Mouse (Mus musculus): ENCODE results near the gene Catsper1. TPM values are rescaled to one million over a fixed set of nuclear protein-coding genes. Genes with fewer than 3 reads are reported as not detected.

Catsper1 gene
- polyA plus RNA-seq (2015; fragmentation: Nextera tagmentation; extraction: Ambion mirVana) = not detected in 2 replicates

DNA sequence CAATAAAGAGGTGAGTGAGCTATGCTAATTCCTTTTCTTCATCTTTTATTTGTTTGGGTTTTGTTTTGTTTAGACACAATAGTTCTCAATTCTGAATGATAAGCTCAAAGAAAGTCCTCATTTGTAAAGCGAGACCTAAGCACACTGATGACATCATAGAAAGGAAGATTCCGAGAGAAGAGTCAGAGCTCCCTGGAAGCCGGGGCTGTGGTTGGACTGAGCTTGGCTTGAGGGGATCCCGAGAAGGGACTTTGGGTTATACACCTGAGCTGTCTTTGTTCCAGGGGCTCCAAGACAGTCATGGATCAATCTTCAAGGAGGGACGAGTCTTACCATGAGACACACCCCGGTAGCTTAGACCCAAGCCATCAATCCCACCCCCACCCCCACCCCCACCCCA, at the start of gene Catsper1:
Gene Catsper1, plus strand, starts transcription at position 301 of the 400 bp plus-strand sequence.
- no peak for ATAC-seq (replicated peaks)
- H3K9ac ChIP-seq (replicated peaks) = no peak within 1 kb of the TSS
- WGBS = 87% methylated on average over 6 of the region's 6 CpGs

DNA sequence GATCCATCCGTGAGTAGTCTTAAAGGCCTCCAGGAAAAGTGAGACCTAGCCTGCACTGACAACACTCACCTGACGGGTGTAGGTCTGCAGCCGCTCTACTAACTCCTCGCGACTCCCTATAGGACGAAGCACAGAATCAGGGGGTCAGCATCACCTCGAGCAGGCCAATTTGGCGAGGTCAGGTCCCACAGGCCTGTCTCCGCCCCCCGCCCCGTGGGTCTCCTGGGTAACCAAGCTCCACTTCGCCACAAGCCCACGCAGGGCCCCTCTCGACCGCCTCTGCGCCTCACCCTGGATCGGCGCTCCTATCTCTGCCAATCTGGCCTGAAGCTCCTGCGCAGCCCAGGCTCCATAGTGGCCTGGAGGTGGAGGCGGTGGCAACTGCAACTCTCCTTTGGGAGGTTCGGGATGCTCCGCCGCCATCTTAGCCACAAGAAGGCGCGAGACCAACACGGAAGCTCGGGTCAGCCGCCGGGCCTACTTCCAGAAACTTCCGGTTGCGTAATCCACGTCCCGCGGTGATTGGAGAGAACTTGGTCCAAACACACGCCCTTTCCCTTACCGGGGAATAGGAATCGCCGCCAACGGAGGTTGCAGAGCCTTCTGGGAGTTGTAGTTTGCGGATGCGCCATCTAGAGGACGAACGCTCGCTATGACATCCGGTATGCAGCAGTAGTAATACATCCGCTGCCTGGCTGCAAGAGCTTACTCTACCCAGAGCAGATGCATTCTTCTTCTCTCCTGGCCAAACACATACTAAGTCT, 40.4 kb upstream of the Catsper1 start, which contains the start of gene Sf3b2:
Gene Sf3b2, minus strand, starts transcription at position 484 of the 764 bp plus-strand sequence.
- peak within 1 kb of the TSS; percentile 74 for H3K4me3 ChIP-seq
- peak within 1 kb of the TSS; percentile 74 for H3K9ac ChIP-seq (replicated peaks)
- peak within 1 kb of the TSS; percentile 89 for H3K4me2 ChIP-seq (replicated peaks)
- no peaks in the 10 kb centered on the region for H3K9me3 ChIP-seq
- ATAC-seq (replicated peaks) = peak; percentile 97
- under 1% methylated on average over 46 of the region's 46 CpGs for WGBS
- peaks cover 29% of the 10 kb centered on the region for H3K36me3 ChIP-seq
- no peaks in the 10 kb centered on the region for H3K27me3 ChIP-seq
- peaks cover 50% of the 10 kb centered on the region for H3K4me1 ChIP-seq
- peak within 1 kb of the TSS; percentile 93 for H3K27ac ChIP-seq (replicated peaks)

More for the DNA sequence above, at the start of gene Catsper1:
- no peaks in the 10 kb centered on the region for H3K9me3 ChIP-seq
- H3K4me2 ChIP-seq (replicated peaks) = no peak within 1 kb of the TSS
- H3K27me3 ChIP-seq = no peaks in the 10 kb centered on the region
- no peak within 1 kb of the TSS for H3K27ac ChIP-seq (replicated peaks)
- H3K4me3 ChIP-seq = no peak within 1 kb of the TSS
- H3K4me1 ChIP-seq = no peaks in the 10 kb centered on the region
- H3K36me3 ChIP-seq = no peaks in the 10 kb centered on the region

DNA sequence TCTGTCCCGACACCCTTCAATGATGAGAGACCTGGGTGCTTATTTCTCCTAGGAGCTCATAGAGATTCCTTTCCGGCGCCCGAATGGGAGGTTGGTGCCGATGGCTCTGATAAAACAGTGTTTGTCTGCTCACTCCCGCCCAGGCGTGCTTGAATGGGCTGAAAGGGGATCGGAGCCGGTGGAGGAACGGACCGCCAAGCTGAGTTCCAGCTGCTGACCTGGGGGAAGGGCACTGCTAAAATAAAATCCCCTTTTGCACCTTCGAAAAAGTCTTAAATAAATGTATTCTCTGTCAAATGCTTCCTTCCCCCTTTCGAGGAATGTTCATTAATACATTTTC, 39.8 kb upstream of the Catsper1 start:
- Histone ChIP-seq H3K27ac (replicated peaks) (peak overlapping the region; percentile 93), H3K4me2 (replicated peaks) (peak overlapping the region; percentile 75), H3K9ac (replicated peaks) (peak overlapping the region; percentile 74), H3K36me3 (peaks cover 23% of the 10 kb centered on the region), H3K9me3 (no peaks in the 10 kb centered on the region), H3K4me3 (peak overlapping the region; percentile 74), H3K27me3 (no peaks in the 10 kb centered on the region), H3K4me1 (peaks cover 55% of the 10 kb centered on the region)
- no peak; the same call in 1 of the 2 replicates for ATAC-seq (replicated peaks)
- 5% methylated on average over 13 of the region's 13 CpGs for WGBS

DNA sequence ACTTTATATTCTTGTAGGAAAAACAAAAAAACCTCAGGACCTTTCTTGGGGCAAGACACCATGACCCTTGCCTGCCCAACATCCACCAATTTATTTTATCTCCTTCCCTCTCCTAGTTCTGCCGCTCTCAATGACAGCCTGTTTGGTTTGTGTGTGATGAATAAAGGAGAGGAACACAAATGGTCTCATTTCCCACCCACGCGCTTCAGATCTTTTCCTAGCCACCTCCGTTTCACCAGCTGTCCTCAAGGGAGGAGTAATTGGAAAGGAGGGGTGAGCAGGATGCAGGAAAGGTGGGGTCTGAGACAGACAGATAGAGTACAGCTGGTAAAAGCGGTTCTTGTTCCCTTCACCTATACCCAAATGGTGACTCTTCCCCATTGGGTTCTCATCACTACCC, 38.9 kb upstream of the Catsper1 start:
- H3K4me1 ChIP-seq = peaks cover 57% of the 10 kb centered on the region
- no peak overlapping the region for H3K9ac ChIP-seq (replicated peaks)
- no peak overlapping the region for H3K4me3 ChIP-seq
- H3K36me3 ChIP-seq = peaks cover 14% of the 10 kb centered on the region
- no peaks in the 10 kb centered on the region for H3K27me3 ChIP-seq
- no peak overlapping the region for H3K27ac ChIP-seq (replicated peaks)
- no peak for ATAC-seq (replicated peaks)
- H3K9me3 ChIP-seq = no peaks in the 10 kb centered on the region
- WGBS = 85% methylated on average over 5 of the region's 5 CpGs
- H3K4me2 ChIP-seq (replicated peaks) = no peak overlapping the region

DNA sequence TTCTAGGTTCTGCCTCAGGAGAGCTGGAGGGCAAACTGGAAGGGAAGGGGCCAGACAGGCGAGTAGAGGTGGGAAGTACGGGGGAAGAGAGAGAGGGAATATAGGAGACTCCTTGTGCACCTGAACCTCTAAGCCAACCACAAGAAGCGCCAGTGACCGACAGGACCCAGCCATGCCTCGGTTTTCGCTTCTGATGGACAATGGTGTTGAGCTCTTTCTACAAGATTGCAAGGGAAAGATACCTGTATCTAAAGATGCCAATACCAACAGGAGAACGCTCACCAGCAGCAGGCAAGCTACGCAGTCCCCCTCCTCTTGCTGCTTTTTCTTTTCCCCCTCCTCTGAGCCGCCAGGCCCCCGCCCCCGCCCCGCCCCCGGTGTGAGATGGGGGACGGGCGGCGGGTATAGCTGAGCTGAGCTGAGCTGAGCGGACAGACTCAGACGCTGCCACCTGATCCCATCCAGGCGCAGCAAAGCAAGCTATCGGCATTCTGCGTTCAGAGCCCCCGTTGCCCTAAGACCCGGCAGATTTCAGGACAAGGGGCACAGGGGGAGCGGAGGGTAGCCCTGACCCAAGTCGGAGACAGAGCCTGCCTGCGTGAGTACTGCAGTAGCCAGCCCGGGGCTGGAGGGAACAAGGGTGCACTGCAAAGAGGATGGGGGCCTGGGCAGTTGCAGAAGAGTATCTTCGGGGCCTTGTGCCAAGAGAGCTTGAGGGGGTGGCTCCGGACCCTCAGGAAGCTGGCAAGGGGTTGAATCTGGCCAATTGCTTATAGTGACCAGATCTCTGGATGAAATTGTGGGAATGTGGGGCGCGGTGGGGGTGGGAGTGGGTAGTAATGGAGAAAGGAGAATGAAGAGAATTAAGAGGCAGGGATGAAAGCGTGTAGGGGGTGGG, 37.4 kb upstream of the Catsper1 start, which contains the start of gene Gal3st3:
Gene Gal3st3, plus strand, starts transcription at position 429 of the 898 bp plus-strand sequence.
- Histone ChIP-seq H3K27me3 (no peaks in the 10 kb centered on the region), H3K4me1 (peaks cover 54% of the 10 kb centered on the region), H3K4me3 (peak within 1 kb of the TSS; percentile 87), H3K4me2 (replicated peaks) (peak within 1 kb of the TSS; percentile 83), H3K9ac (replicated peaks) (peak within 1 kb of the TSS; percentile 94), H3K27ac (replicated peaks) (peak within 1 kb of the TSS; percentile 88), H3K9me3 (no peaks in the 10 kb centered on the region), H3K36me3 (peaks cover 4% of the 10 kb centered on the region)
- 2% methylated on average over 30 of the region's 32 CpGs for WGBS
- ATAC-seq (replicated peaks) = peak; percentile 55

DNA sequence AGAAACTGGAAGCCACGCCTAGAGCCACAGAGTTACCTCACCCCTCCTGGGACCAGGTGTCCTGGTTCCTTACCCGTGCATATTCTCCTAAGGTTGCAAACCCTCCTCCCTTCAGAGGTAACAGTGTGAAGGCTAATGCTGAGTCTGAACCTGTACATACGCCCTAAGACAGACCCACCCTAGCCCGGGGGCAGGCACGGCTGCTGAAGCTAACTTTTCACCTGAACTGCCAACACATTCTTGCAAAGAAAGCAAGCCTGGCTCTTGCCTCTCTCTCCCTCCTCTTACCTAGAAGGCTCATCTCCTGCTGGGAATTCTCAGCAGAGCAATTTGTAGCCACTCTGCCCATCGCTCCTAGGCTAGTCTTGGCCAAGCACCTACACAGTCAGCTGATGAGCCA, 35.0 kb upstream of the Catsper1 start:
- WGBS = 85% methylated on average over 6 of the region's 6 CpGs
- Histone ChIP-seq H3K36me3 (peaks cover 24% of the 10 kb centered on the region), H3K9ac (replicated peaks) (0 out of 2 replicates have a peak overlapping the region, but pooled peaks have one; percentile 3), H3K9me3 (no peaks in the 10 kb centered on the region), H3K4me1 (peaks cover 41% of the 10 kb centered on the region), H3K4me2 (replicated peaks) (no peak overlapping the region), H3K27me3 (no peaks in the 10 kb centered on the region), H3K4me3 (no peak overlapping the region), H3K27ac (replicated peaks) (no peak overlapping the region)
- no peak for ATAC-seq (replicated peaks)

DNA sequence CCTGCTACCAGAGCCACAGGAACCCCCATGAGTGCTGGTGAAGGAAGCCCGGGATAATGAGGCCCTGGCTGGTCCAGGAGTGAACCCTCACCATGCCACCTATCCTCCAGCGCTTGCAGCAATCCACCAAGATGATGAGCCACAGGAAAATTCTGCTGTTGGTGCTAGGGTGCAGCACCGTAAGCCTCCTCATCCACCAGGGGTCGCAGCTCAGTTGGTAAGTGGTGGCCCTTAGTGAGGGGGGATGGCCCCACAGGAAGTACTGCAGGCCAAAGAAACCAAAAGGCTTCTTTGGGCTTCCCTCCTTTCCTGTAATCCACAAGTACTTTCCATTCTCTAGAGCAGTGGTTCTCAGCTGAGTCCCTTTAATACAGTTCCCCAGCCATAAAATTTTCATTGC, 33.1 kb upstream of the Catsper1 start:
- Histone ChIP-seq H3K27me3 (no peaks in the 10 kb centered on the region), H3K9me3 (no peaks in the 10 kb centered on the region), H3K36me3 (peaks cover 42% of the 10 kb centered on the region), H3K4me3 (no peak overlapping the region), H3K27ac (replicated peaks) (no peak overlapping the region), H3K4me2 (replicated peaks) (no peak overlapping the region), H3K4me1 (peaks cover 30% of the 10 kb centered on the region), H3K9ac (replicated peaks) (no peak overlapping the region)
- 31% methylated on average over 4 of the region's 4 CpGs for WGBS
- ATAC-seq (replicated peaks) = no peak

DNA sequence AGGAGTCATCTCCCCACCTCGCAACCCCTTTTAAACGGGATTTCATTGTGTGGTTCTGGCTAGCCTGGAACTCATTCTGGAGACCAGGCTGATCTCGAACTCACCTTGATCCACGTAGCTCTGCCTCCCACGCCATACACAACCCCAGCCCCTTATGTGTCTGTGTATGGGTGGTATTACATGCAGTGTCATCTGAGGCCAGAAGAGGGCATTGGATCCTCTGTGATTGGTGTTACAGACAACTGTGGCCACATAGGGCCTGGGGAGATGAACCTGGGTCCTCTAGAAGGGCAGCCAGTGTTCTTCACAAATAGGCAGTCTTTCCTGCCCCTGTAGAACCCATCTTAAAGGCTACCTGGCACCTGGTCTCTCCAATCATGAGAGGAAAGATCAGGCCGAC, 29.3 kb upstream of the Catsper1 start:
- H3K9me3 ChIP-seq = no peaks in the 10 kb centered on the region
- H3K36me3 ChIP-seq = peaks cover 50% of the 10 kb centered on the region
- no peak overlapping the region for H3K27ac ChIP-seq (replicated peaks)
- 87% methylated on average over 6 of the region's 6 CpGs for WGBS
- H3K4me1 ChIP-seq = no peaks in the 10 kb centered on the region
- no peak overlapping the region for H3K4me2 ChIP-seq (replicated peaks)
- no peak overlapping the region for H3K9ac ChIP-seq (replicated peaks)
- no peak for ATAC-seq (replicated peaks)
- no peaks in the 10 kb centered on the region for H3K27me3 ChIP-seq
- no peak overlapping the region for H3K4me3 ChIP-seq

DNA sequence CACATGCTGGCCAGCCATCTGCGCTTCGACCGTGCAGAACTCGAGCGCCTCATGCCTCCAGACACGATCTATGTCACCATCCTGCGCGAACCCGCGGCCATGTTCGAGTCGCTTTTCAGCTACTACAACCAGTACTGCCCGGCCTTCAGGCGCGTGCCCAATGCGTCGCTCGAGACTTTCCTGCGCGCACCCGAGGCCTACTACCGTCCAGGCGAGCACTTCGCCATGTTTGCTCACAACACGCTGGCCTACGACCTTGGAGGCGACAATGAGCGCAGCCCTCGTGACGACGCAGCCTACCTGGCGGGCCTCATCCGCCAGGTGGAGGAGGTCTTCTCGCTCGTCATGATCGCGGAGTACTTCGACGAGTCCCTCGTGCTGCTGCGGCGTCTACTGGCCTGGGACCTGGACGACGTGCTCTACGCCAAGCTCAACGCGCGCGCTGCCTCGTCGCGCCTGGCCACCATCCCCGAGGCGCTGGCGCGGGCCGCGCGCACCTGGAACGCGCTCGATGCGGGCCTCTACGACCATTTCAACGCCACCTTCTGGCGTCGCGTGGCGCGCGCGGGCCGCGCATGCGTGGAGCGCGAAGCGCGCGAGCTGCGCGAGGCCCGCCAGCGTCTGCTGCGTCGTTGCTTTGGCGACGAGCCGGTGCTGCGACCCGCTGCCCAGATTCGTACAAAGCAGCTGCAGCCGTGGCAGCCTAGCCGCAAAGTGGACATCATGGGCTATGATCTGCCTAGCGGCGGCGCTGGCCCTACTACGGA, 28.4 kb upstream of the Catsper1 start:
- no peaks in the 10 kb centered on the region for H3K4me1 ChIP-seq
- 57% methylated on average over 98 of the region's 98 CpGs for WGBS
- peak overlapping the region; percentile 10; the same call in 1 of the 2 replicates for H3K4me3 ChIP-seq
- H3K9ac ChIP-seq (replicated peaks) = no peak overlapping the region
- peak overlapping the region; percentile 26 for H3K4me2 ChIP-seq (replicated peaks)
- no peaks in the 10 kb centered on the region for H3K27me3 ChIP-seq
- no peaks in the 10 kb centered on the region for H3K9me3 ChIP-seq
- peaks cover 50% of the 10 kb centered on the region for H3K36me3 ChIP-seq
- no peak for ATAC-seq (replicated peaks)
- H3K27ac ChIP-seq (replicated peaks) = no peak overlapping the region

DNA sequence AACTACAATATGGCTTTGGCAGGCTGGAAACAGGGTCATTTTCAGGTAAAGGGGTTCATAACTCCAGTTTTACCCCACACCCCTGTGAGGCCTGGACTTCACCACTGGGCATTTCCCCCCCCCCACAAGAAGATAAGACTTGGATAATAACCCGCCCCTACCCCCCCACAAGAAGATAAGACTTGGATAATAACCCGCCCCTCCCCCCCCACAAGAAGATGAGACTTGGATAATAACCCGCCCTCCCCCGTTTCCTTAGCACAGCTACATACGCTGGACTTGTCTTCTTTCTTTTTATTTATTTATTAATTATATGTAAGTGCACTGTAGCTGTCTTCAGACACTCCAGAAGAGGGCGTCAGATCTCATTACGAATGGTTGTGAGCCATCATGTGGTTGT, 26.5 kb upstream of the Catsper1 start:
- 86% methylated on average over 7 of the region's 7 CpGs for WGBS
- H3K9ac ChIP-seq (replicated peaks) = no peak overlapping the region
- ATAC-seq (replicated peaks) = no peak

DNA sequence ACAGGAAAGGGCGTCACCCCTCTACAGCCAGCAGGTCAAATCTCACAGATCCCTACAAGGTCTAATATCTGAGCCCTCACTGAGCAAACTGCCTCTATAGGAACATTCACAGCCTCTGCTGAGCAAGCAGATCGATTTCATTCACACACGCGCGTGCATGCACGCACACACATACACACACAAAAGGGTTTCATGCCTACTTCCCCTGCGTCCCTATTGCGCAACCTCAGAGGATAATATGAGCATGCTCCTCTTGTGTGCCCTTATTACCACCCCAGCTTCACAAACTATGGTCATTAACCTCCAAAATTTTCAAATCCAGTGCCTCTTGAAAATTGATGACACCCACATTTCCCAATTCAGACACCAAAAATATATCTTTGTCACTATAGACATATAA, 22.4 kb upstream of the Catsper1 start:
- Histone ChIP-seq H3K9ac (replicated peaks) (no peak overlapping the region), H3K4me3 (no peak overlapping the region), H3K9me3 (no peaks in the 10 kb centered on the region), H3K4me1 (no peaks in the 10 kb centered on the region), H3K4me2 (replicated peaks) (no peak overlapping the region), H3K27me3 (no peaks in the 10 kb centered on the region), H3K36me3 (no peaks in the 10 kb centered on the region), H3K27ac (replicated peaks) (no peak overlapping the region)
- 86% methylated on average over 8 of the region's 8 CpGs for WGBS
- ATAC-seq (replicated peaks) = no peak

More for the DNA sequence above, 26.5 kb upstream of the Catsper1 start:
- Histone ChIP-seq H3K9me3 (no peaks in the 10 kb centered on the region), H3K4me1 (no peaks in the 10 kb centered on the region), H3K27me3 (no peaks in the 10 kb centered on the region), H3K27ac (replicated peaks) (no peak overlapping the region), H3K4me2 (replicated peaks) (no peak overlapping the region), H3K36me3 (peaks cover 38% of the 10 kb centered on the region), H3K4me3 (no peak overlapping the region)

All from forebrain, embryonic 15.5 days (tissue).